Mouse (Mus musculus) neutrophil, adult 59 days (primary cell): ENCODE measurements around the gene Olfr312. TPM values are rescaled to one million over a fixed set of nuclear protein-coding genes. Genes with fewer than 3 reads are reported as not detected.

Experiments used
- total RNA-seq, 2 experiments: library from RNA; stranded (reverse); gene quantifications; 1 replicate in 1 of 2; 2 replicates in 1 of 2; pipeline ENCODE4 v1.2.4; 2023

Olfr312 gene
- total RNA-seq, result not detected

GRCm38 (mm10) chr11:58828937-58829336, at the start of gene Olfr312:
Gene Olfr312 (plus strand): TSS chr11:58829237.

GRCm38 (mm10) chr11:58782480-58783089, 46.5 kb upstream of the Olfr312 start, which contains the start of gene Olfr314:
Gene Olfr314 (plus strand): TSS chr11:58782952.

GRCm38 (mm10) chr11:58801558-58802228, 27.3 kb upstream of the Olfr312 start, which contains the start of gene Fam183b:
Gene Fam183b (minus strand): TSS chr11:58801960.

GRCm38 (mm10) chr11:58814700-58815099, 14.3 kb upstream of the Olfr312 start, which contains the start of gene Olfr313:
Gene Olfr313 (plus strand): TSS chr11:58815000.

GRCm38 (mm10) chr11:58838951-58839350, 9.9 kb downstream of the Olfr312 start, which contains the start of gene Olfr311:
Gene Olfr311 (plus strand): TSS chr11:58839251.

GRCm38 (mm10) chr11:58846919-58847461, 18.0 kb downstream of the Olfr312 start, which contains the start of gene Gm12258:
Gene Gm12258 (plus strand): TSS chr11:58847158.

GRCm38 (mm10) chr11:58867039-58867953, 38.3 kb downstream of the Olfr312 start, which contains the start of gene 2810021J22Rik:
Gene 2810021J22Rik (plus strand): TSS chr11:58867216.

Other genes starting within 250 kb of the Olfr312 start
- not detected for gene Olfr324, start 234.1 kb upstream of the Olfr312 start, total RNA-seq
- gene 2210407C18Rik, start 213.2 kb upstream of the Olfr312 start, total RNA-seq, result not detected
- not detected for gene Olfr323, start 198.7 kb upstream of the Olfr312 start, total RNA-seq
- 1 to 10 TPM in 1 of 2 experiments, under 1 TPM in 1; 0.88 to 1.2 TPM for gene Trim58, start 188.8 kb upstream of the Olfr312 start, total RNA-seq
- gene Olfr322, start 170.5 kb upstream of the Olfr312 start, total RNA-seq, result under 1 TPM in 1 of 2 experiments, not detected in 1; 0.07 TPM
- gene Olfr320, start 148.1 kb upstream of the Olfr312 start, total RNA-seq, result not detected
- gene Olfr319, start 130.1 kb upstream of the Olfr312 start, total RNA-seq, result not detected
- gene Olfr318, start 105.2 kb upstream of the Olfr312 start, total RNA-seq, result under 1 TPM; 0.11 to 0.18 TPM
- not detected for gene Olfr317, start 90.0 kb upstream of the Olfr312 start, total RNA-seq
- gene Olfr316, start 76.5 kb upstream of the Olfr312 start, total RNA-seq, result not detected
- gene Olfr315, start 56.0 kb upstream of the Olfr312 start, total RNA-seq, result not detected
- gene Olfr314, start 46.3 kb upstream of the Olfr312 start, total RNA-seq, result not detected
- not detected for gene Fam183b, start 27.3 kb upstream of the Olfr312 start, total RNA-seq
- not detected for gene Olfr313, start 14.2 kb upstream of the Olfr312 start, total RNA-seq
- gene Olfr311, start 10.0 kb downstream of the Olfr312 start, total RNA-seq, result not detected
- gene Gm12258, start 17.9 kb downstream of the Olfr312 start, total RNA-seq, result 1 to 10 TPM; 1.6 to 2.4 TPM
- gene 2810021J22Rik, start 38.0 kb downstream of the Olfr312 start, total RNA-seq, result 1 to 10 TPM; 2.2 to 3.8 TPM
- gene Zfp39, start 75.0 kb downstream of the Olfr312 start, total RNA-seq, result 1 to 10 TPM; 4.5 to 4.9 TPM
- gene Btnl10, start 88.7 kb downstream of the Olfr312 start, total RNA-seq, result 1 to 10 TPM; 3.0 to 8.3 TPM
- 10 to 100 TPM; 48.0 to 49.7 TPM for gene Rnf187, start 109.7 kb downstream of the Olfr312 start, total RNA-seq
- gene Hist3h2ba, start 119.7 kb downstream of the Olfr312 start, total RNA-seq, result 10 to 100 TPM; 14.0 to 44.6 TPM
- 10 to 100 TPM; 56.8 to 72.0 TPM for gene Hist3h2a, start 125.4 kb downstream of the Olfr312 start, total RNA-seq
- not detected for gene Trim17, start 125.4 kb downstream of the Olfr312 start, total RNA-seq
- 10 to 100 TPM; 60.6 to 63.2 TPM for gene Trim11, start 148.9 kb downstream of the Olfr312 start, total RNA-seq